Mouse (Mus musculus): ENCODE measurements around the gene Shc4. TPM values are rescaled to one million over a fixed set of nuclear protein-coding genes. Genes with fewer than 3 reads are reported as not detected.

Shc4 gene
- total and polyA plus RNA-seq, 3 experiments = 0.21 to 1.1 (median 0.37) TPM

DNA sequence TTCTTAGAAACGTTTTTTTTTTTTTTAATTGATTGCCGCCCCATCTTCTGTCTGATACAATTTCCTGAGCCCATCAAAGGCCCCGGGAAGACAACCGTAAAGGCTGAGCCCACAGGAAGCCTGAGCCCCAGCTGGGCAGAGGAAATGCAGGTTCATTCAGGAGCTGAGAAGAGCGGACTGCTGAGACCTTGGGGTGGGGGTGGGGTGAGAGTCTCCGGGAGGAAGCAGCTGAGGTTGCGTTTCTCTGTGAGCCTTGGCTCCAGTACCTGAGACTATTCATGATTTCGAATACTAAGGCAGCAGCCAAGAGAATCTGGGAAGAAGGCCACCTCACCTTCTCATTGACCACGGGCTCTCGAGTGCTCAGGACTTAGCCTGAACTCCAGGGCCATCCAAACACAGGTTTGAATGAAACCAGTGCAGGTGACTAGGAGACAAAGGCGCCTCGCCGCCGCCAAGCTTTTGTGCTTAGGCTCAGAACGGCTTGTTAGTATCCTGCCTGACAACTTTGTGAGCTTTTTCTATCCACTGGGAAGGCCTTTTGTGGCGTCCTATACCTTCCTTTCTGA, 682 bp upstream of the Shc4 start:
- peaks cover 4% of the 10 kb centered on the region for H3K27me3 ChIP-seq (replicated peaks)
- no peaks in the 10 kb centered on the region for H3K9me3 ChIP-seq (replicated peaks; ENCODE audit: low read length)
- DNase-seq (ENCODE audit: extremely low read depth) = no peak
- H3K4me3 ChIP-seq (replicated peaks in 1 of 3; ENCODE audit: low read depth in 2 of 3, low read length in 2 of 3, poor library complexity in 1 of 3) = no peak overlapping the region
- H3K9ac ChIP-seq (ENCODE audit: insufficient read depth, low read depth) = peak overlapping the region; percentile 67; the same call in 1 of the 2 replicates
- H3K36me3 ChIP-seq (replicated peaks in 1 of 2; ENCODE audit: control insufficient read depth in 1 of 2, insufficient read depth in 1 of 2, low read length in 1 of 2) = no peaks in the 10 kb centered on the region
- H3K79me2 ChIP-seq (replicated peaks; ENCODE audit: control insufficient read depth, extremely low read depth, insufficient read depth, poor library complexity, severe bottlenecking) = no peaks in the 10 kb centered on the region
- H3K4me1 ChIP-seq (ENCODE audit: control insufficient read depth in 1 of 2, insufficient read depth in 2 of 2) = peaks cover 2 to 27% of the 10 kb centered on the region in 2 experiments; a peak in 3 of 4 replicates
- dilution Hi-C loops (cut with MboI; ENCODE audit: extremely low pct_ligation_motif_present, extremely low pct_unique_long_range_greater_than_20kb, low sequenced_read_pairs) (no loop called here), in situ Hi-C loops (cut with MboI; ENCODE audit: low pct_ligation_motif_present, low pct_unique_long_range_greater_than_20kb, low sequenced_read_pairs) (loop anchor here (5.0 kb wide), 1 partner anchor 62 kb away; no protein-coding TSS in a partner anchor)
- H3K4me2 ChIP-seq (ENCODE audit: insufficient read depth, low read depth, poor library complexity, severe bottlenecking) = peak overlapping the region; percentile 100
- no peak for TF ChIP-seq MEF2A (IDR thresholded peaks at IDR 0.05; ENCODE audit: borderline replicate concordance, low read depth, low read length)
- peak; percentile 63; the same call in 1 of the 2 replicates for TF ChIP-seq CHD2 (IDR thresholded peaks at IDR 0.05; ENCODE audit: low read length)
- TF ChIP-seq ETS1 (conservative IDR thresholded peaks at IDR 0.05; ENCODE audit: low read depth, low read length) = peak; percentile 34; the same call in 1 of the 2 replicates
- H3K27ac ChIP-seq (ENCODE audit: insufficient read depth, low read depth) = no peak overlapping the region

- Histone ChIP-seq H3K27ac (ENCODE audit: insufficient read depth, low read depth) (no peak overlapping the region), H3K36me3 (replicated peaks in 1 of 2; ENCODE audit: control insufficient read depth in 1 of 2, insufficient read depth in 1 of 2, low read length in 1 of 2) (no peaks in the 10 kb centered on the region), H3K4me2 (ENCODE audit: insufficient read depth, low read depth, poor library complexity, severe bottlenecking) (peak overlapping the region; percentile 100), H3K27me3 (replicated peaks) (peaks cover 4% of the 10 kb centered on the region), H3K9me3 (replicated peaks; ENCODE audit: low read length) (no peaks in the 10 kb centered on the region), H3K4me3 (replicated peaks in 1 of 3; ENCODE audit: low read depth in 2 of 3, low read length in 2 of 3, poor library complexity in 1 of 3) (peak overlapping the region; percentile 3 to 55 (median 30)), H3K4me1 (ENCODE audit: control insufficient read depth in 1 of 2, insufficient read depth in 2 of 2) (peaks cover 2 to 23% of the 10 kb centered on the region in 2 experiments; a peak in 3 of 4 replicates), H3K79me2 (replicated peaks; ENCODE audit: control insufficient read depth, extremely low read depth, insufficient read depth, poor library complexity, severe bottlenecking) (no peaks in the 10 kb centered on the region), H3K9ac (ENCODE audit: insufficient read depth, low read depth) (peak overlapping the region; percentile 67)
- DNase-seq (ENCODE audit: extremely low read depth) = no peak
- TF ChIP-seq CTCF (conservative IDR thresholded peaks at IDR 0.05 in 1 of 2, IDR thresholded peaks at IDR 0.05 in 1 of 2; ENCODE audit: low read depth in 2 of 2, low read length in 2 of 2) (peak in 1 of 2 experiments; percentile 45; a peak in 2 of 4 replicates), MXI1 (IDR thresholded peaks at IDR 0.05; ENCODE audit: low read depth, low read length) (0 out of 2 replicates have a peak, but pooled peaks have one; percentile 8), ELF1 (IDR thresholded peaks at IDR 0.05; ENCODE audit: low read depth, low read length) (no peak), PAX5 (IDR thresholded peaks at IDR 0.05; ENCODE audit: low read length) (no peak), SMC3 (IDR thresholded peaks at IDR 0.05; ENCODE audit: low read depth, low read length) (peak; percentile 25)
- in situ Hi-C loops (cut with MboI; ENCODE audit: low pct_ligation_motif_present, low pct_unique_long_range_greater_than_20kb, low sequenced_read_pairs) = no loop called here
- dilution Hi-C loops (cut with MboI; ENCODE audit: extremely low pct_ligation_motif_present, extremely low pct_unique_long_range_greater_than_20kb, low sequenced_read_pairs) = no loop called here
Observed at GRCm38 (mm10) chr2:125723408-125724085, 401 bp downstream of the Shc4 start.

DNA sequence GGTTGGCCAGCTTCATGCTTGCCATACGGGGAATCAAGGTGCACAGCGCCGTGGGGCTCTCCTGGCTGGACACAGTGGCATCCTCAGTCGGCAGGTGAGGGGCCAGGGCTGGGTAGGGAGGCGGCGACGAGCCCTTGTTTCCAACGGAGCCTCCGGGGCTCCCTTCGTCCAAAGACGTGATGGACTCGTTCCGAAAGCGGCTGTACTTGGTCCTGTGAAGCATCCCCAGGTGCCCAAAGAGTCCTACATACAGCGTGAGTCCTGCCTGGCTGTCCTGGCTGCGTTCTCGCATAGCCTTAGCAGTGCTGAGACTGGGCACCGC, 901 bp downstream of the Shc4 start:
- Histone ChIP-seq H3K4me2 (ENCODE audit: insufficient read depth, low read depth, poor library complexity, severe bottlenecking) (no peak overlapping the region; the same call in 1 of the 2 replicates), H3K27ac (ENCODE audit: insufficient read depth, low read depth) (no peak overlapping the region), H3K4me3 (replicated peaks in 1 of 3; ENCODE audit: low read depth in 2 of 3, low read length in 2 of 3, poor library complexity in 1 of 3) (no peak overlapping the region), H3K9ac (ENCODE audit: insufficient read depth, low read depth) (no peak overlapping the region), H3K79me2 (replicated peaks; ENCODE audit: control insufficient read depth, extremely low read depth, insufficient read depth, poor library complexity, severe bottlenecking) (no peaks in the 10 kb centered on the region), H3K27me3 (replicated peaks) (peaks cover 4% of the 10 kb centered on the region), H3K36me3 (replicated peaks in 1 of 2; ENCODE audit: control insufficient read depth in 1 of 2, insufficient read depth in 1 of 2, low read length in 1 of 2) (no peaks in the 10 kb centered on the region), H3K9me3 (replicated peaks; ENCODE audit: low read length) (no peaks in the 10 kb centered on the region), H3K4me1 (ENCODE audit: control insufficient read depth in 1 of 2, insufficient read depth in 2 of 2) (peaks cover 2 to 23% of the 10 kb centered on the region in 2 experiments; a peak in 3 of 4 replicates)
- dilution Hi-C loops (cut with MboI; ENCODE audit: extremely low pct_ligation_motif_present, extremely low pct_unique_long_range_greater_than_20kb, low sequenced_read_pairs) = no loop called here
- TF ChIP-seq SMC3 (IDR thresholded peaks at IDR 0.05; ENCODE audit: low read depth, low read length) = no peak
- TF ChIP-seq MAZ (IDR thresholded peaks at IDR 0.05; ENCODE audit: low read depth, low read length) = no peak
- no peak for TF ChIP-seq CHD2 (IDR thresholded peaks at IDR 0.05; ENCODE audit: low read length)
- TF ChIP-seq MEF2A (IDR thresholded peaks at IDR 0.05; ENCODE audit: borderline replicate concordance, low read depth, low read length) = no peak
- TF ChIP-seq MXI1 (IDR thresholded peaks at IDR 0.05; ENCODE audit: low read depth, low read length) = no peak
- TF ChIP-seq USF2 (conservative IDR thresholded peaks at IDR 0.05; ENCODE audit: low read depth, low read length) = no peak
- in situ Hi-C loops (cut with MboI; ENCODE audit: low pct_ligation_motif_present, low pct_unique_long_range_greater_than_20kb, low sequenced_read_pairs) = no loop called here
- no peak for DNase-seq (ENCODE audit: extremely low read depth)

All from CH12.LX (cell line).